In genomic region chr2:60867304-60867703, GRCm38 (mm10) we compare ENCODE assay signal across 14 mouse cellular contexts.
"Had no signal": no experiment of that assay in that cellular context is flagged by ENCODE, and none has a peak within 500 bp of the region (broad histone marks: within the 10 kb centered on the region; RNA-seq: fewer than 3 reads in every experiment).

No protein-coding gene starts in this region.

- H3K27ac ChIP-seq: kidney, postnatal 0 days; limb, embryonic 12.5 days; midbrain, embryonic 10.5 days; neural tube, embryonic 12.5 days had no signal

- H3K27me3 ChIP-seq: limb, embryonic 12.5 days; neural tube, embryonic 12.5 days had no signal

- H3K4me2 ChIP-seq: limb, embryonic 12.5 days; lung, embryonic 14.5 days; neural tube, embryonic 12.5 days had no signal

- H3K9me3 ChIP-seq: limb, embryonic 12.5 days; midbrain, embryonic 10.5 days; neural tube, embryonic 12.5 days had no signal

- DNase-seq: kidney, adult 9 months; kidney, postnatal 36 days; layer of hippocampus, adult 9-11 months; layer of hippocampus, postnatal 36 days; lung, embryonic 14.5 days; lung, postnatal 10 days; lung, postnatal 4 days; midbrain, embryonic 14.5 days; right cerebral cortex, postnatal 14 days had no signal

- H3K9ac ChIP-seq: limb, embryonic 12.5 days; lung, embryonic 14.5 days; neural tube, embryonic 12.5 days had no signal

- ATAC-seq: intestine, postnatal 0 days had no signal

- H3K36me3 ChIP-seq: limb, embryonic 12.5 days; midbrain, embryonic 10.5 days; neural tube, embryonic 12.5 days had no signal

- H3K4me3 ChIP-seq: limb, embryonic 12.5 days; midbrain, embryonic 10.5 days; neural tube, embryonic 12.5 days had no signal
